Mouse (Mus musculus): ENCODE measurements around the gene Bpifa1.

DNA sequence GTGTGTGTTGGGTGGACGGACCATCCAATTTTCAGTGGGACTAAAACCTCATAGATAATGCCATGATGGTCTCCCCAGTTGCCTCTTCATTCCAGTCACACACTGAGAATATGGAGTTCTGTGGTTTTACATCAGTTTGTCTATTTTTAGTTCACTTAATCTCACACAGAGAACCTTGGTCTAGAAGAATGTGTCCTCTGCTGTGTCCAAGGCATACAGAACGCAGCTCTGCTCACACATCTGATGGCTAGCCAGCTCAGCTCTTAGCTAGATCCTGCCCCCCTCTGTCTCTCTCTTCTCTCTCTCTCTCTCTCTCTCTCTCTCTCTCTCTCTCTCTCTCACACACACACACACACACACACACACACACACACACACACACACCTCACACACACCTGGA, 49.5 kb downstream of the Bpifa1 start:
- TF ChIP-seq CTCF (conservative IDR thresholded peaks at IDR 0.05; ENCODE audit: insufficient read depth, insufficient read length, low read depth, low read length) (no peak), POLR2A (IDR thresholded peaks at IDR 0.05; ENCODE audit: low read depth, low read length) (no peak)

Measured in kidney, adult 2 months (tissue).